Mouse (Mus musculus): Measurements from ENCODE around the gene A930004D18Rik.
"Not testable (repeated sequence)": the region's sequence is repeated elsewhere in the genome, so short reads cannot be mapped to it uniquely, and the experiment has no call there.

The A930004D18Rik gene

GRCm38 (mm10) chr2:18004286-18004685 is 33.3 kb downstream of the A930004D18Rik start:
- peak in 1 of 2 experiments; percentile 7 for DNase-seq

- DNase-seq, result no peak
Observed at GRCm38 (mm10) chr2:18002306-18002705, 35.2 kb downstream of the A930004D18Rik start.

GRCm38 (mm10) chr2:17996858-17997257 is 40.7 kb downstream of the A930004D18Rik start, which contains the start of gene H2al2a:
Gene H2al2a, minus strand, starts transcription at chr2:17996958.
- no peak for DNase-seq

GRCm38 (mm10) chr2:17989562-17989961 is 48.0 kb downstream of the A930004D18Rik start:
- no peak for DNase-seq

DNA sequence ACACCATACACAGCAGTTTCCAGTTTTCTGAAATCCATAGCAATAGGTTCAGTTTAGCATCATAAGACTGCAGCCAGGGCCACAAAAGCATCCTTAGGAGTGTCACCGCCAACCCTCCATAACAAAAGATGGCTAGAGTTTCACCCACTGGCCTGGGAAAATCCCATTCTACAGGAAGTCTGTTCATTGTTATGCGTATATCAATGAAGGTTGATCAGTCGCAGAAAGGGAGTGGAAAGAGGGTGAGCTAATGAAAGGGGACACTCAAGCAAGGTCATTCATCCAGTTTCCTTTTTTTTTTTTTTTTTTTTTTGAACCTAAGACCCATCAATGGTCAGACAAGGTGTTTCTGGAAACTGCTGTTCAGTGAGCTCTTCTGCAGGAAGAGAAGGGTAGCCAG is 48.4 kb downstream of the A930004D18Rik start:
- DNase-seq, result no peak

DNA sequence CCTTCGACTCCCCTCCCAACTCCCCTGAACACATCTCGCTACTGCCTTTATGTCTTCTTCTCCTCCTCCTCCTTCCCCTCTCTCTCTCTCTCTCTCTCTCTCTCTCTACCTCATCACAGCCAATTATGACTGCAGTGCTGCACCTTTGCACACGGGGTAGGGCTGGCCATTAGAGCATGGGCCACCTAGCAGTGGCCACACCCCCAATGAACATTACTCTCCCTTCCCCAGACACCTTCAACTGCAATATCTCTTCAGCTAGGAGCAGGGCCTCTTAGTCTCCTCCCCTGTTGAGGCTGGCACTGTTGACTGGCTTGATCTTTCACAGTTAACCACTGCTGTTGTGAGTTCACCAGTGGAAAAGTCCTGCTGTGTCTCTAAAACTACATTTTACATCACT is 50.8 kb downstream of the A930004D18Rik start:
- no peak for DNase-seq

- peak in 1 of 2 experiments; percentile 28 for DNase-seq
Observed at GRCm38 (mm10) chr2:17984774-17985173, 52.8 kb downstream of the A930004D18Rik start.

DNA sequence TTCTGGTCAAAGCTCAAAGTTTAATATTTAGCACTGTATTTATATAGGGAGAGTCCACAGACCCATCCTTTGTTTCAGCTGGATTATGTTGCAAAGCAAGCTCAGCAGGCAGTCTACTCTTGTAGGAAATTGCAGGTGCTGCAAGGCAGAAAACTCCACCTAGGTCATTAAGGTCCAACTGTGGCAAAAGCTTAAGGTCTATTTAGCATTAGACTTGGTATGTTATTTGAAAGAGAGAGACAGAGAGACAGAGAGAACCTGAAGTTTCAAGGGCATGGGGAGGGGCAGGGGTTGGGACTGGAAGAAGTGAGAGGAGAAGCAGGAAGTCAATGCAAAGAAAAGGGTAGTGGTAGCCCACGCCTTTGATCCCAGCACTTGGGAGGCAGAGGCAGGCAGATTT is 54.8 kb downstream of the A930004D18Rik start:
- DNase-seq, result no peak

DNA sequence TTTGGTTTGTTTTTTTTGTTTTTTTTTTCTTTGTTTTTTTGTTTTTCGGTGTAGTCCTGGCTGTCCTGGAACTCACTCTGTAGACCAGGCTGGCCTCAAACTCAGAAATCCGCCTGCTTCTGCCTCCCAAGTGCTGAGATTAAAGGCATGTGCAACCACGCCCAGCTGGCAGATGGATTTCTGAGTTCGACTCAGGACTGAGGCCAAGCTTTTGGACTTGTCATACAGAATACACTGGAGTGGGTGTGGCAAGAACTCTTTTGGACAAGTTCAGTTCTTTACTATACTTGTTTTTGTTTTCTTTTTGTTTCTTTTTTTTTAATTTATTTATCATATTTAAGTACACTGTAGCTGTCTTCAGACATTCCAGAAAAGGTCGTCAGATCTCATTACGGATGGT is 58.8 kb downstream of the A930004D18Rik start:
- DNase-seq, result no peak

- DNase-seq, result not testable (repeated sequence)
Observed at GRCm38 (mm10) chr2:17978251-17978650, 59.3 kb downstream of the A930004D18Rik start.

DNA sequence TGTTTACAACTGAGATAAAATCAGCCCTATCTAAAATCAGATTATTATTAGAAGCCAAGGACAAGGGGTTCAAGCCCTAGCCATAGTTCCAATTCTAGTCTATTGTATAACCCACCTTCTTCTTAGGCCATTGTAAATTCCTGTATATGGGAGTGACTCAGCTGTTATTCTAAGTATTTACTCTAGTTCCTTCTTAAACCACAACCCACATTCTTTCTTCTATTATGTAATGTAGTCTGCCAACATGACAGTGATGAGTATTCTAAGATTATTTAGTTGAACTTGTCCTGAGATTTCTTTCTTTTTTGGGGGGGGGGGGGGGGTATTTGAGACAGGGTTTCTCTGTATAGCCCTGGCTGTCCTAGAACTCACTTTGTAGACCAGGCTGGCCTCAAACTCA is 59.9 kb downstream of the A930004D18Rik start:
- not testable (repeated sequence) for DNase-seq

DNA sequence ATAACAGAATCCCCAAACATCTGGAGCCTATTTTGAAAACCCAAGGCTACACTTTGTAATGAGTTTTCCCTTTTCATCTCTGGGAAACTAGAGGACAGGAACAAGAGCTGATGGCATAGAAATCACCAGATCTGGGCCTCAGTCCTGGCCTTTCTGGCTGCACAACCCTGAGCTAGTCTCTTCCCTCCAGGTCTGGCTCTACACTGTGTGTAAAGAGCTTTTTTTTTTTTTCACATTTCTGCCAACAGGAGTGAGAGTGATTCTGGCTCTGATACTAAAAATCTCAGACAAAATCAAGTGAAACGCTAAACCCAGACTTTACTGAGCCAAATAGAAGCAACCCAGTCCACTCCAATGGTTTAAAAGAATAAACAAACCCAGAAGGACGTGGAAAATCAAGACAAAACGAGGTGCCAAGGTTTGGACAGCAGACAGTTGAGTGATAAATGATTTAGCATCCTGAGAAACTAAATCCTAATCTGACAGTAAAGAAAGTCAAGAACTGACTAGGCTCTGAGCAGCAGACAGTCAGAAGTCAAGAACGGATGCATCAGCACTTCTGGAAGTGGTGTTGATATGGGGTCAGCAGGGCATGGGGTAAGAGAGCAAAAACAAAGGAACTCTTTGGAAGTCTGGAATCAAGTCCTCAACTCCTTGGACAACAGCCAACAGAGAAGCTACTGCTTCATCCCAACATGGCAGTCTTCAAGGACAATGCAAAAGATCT is 61.8 kb downstream of the A930004D18Rik start:
- peak in 1 of 2 experiments; percentile 2 for DNase-seq
